Mouse (Mus musculus): Measurements from ENCODE around the gene Hoxd1. TPM values are rescaled to one million over a fixed set of nuclear protein-coding genes. Genes with fewer than 3 reads are reported as not detected.
A peak's percentile ranks its signal among the peaks of the same experiment; 100 is the strongest.

Gene Hoxd1
- polyA plus RNA-seq, 1 experiment from 2014 or later, result 0.13 TPM

MicroRNA genes within 50 kb of the gene (microRNA counts, 519-probe panel; counts per million panel counts)
- microRNA mmu-miR-10b, result 2,636 counts per million, percentile 64 among the panel's probes with 10 or more counts

Small RNA genes within 50 kb of the gene (microRNA-seq; reads per million reads assigned to microRNA genes)
- 4,254 reads per million, percentile 88 among the genes with 10 or more reads in this experiment for gene Mir10b

Other genes starting within 250 kb of the Hoxd1 start
- gene Lnpk, start 183.5 kb upstream of the Hoxd1 start, polyA plus RNA-seq (2015; fragmentation: Nextera tagmentation; extraction: Ambion mirVana), result 20.0 and 20.9 TPM in 2 replicates
- gene Evx2, start 103.4 kb upstream of the Hoxd1 start, polyA plus RNA-seq (2015; fragmentation: Nextera tagmentation; extraction: Ambion mirVana), result not detected in 2 replicates
- not detected in 2 replicates for gene Hoxd13, start 94.7 kb upstream of the Hoxd1 start, polyA plus RNA-seq (2015; fragmentation: Nextera tagmentation; extraction: Ambion mirVana)
- 0.18 TPM in 1 of 2 replicates, not detected in the other for gene Hoxd12, start 88.0 kb upstream of the Hoxd1 start, polyA plus RNA-seq (2015; fragmentation: Nextera tagmentation; extraction: Ambion mirVana)
- gene Hoxd11, start 83.4 kb upstream of the Hoxd1 start, polyA plus RNA-seq (2015; fragmentation: Nextera tagmentation; extraction: Ambion mirVana), result 0.90 TPM in 1 of 2 replicates, not detected in the other
- gene Hoxd10, start 71.1 kb upstream of the Hoxd1 start, polyA plus RNA-seq (2015; fragmentation: Nextera tagmentation; extraction: Ambion mirVana), result 0.09 and 2.4 TPM in 2 replicates
- 0.61 and 1.3 TPM in 2 replicates for gene Hoxd9, start 65.3 kb upstream of the Hoxd1 start, polyA plus RNA-seq (2015; fragmentation: Nextera tagmentation; extraction: Ambion mirVana)
- 1.9 and 3.2 TPM in 2 replicates for gene Hoxd8, start 58.4 kb upstream of the Hoxd1 start, polyA plus RNA-seq (2015; fragmentation: Nextera tagmentation; extraction: Ambion mirVana)
- gene Hoxd3, start 51.1 kb upstream of the Hoxd1 start, polyA plus RNA-seq (2015; fragmentation: Nextera tagmentation; extraction: Ambion mirVana), result 14.4 and 15.8 TPM in 2 replicates
- 0.53 and 0.92 TPM in 2 replicates for gene Hoxd4, start 51.1 kb upstream of the Hoxd1 start, polyA plus RNA-seq (2015; fragmentation: Nextera tagmentation; extraction: Ambion mirVana)
- gene Gm28230, start 36.3 kb upstream of the Hoxd1 start, polyA plus RNA-seq (2015; fragmentation: Nextera tagmentation; extraction: Ambion mirVana), result not detected in 2 replicates
- 92.5 and 107 TPM in 2 replicates for gene Mtx2, start 62.8 kb downstream of the Hoxd1 start, polyA plus RNA-seq (2015; fragmentation: Nextera tagmentation; extraction: Ambion mirVana)